Mouse (Mus musculus) layer of hippocampus, postnatal 25 days (tissue): ENCODE results near the gene Aldh1a3. TPM values are rescaled to one million over a fixed set of nuclear protein-coding genes. Genes with fewer than 3 reads are reported as not detected.

Experiments
- microRNA-seq, 2 experiments: library from miRNA; unstranded; fragments of <30 nt; microRNA quantifications; one replicate each; pipeline ENCODE4 v1.2.0; 2021
- total RNA-seq, 2 experiments: library from RNA; stranded (reverse); gene quantifications; 2 replicates each; pipeline ENCODE4 v1.2.3; 2021

Gene Aldh1a3
- total RNA-seq, 2 experiments from 2014 or later, result 0.87 to 1.3 TPM

Small RNAs within 50 kb of the gene (microRNA-seq; reads per million reads assigned to microRNA genes)
- gene Mir7057, result 0 reads per million in 2 experiments

Other genes with a start within 250 kb of the Aldh1a3 start
- not detected for gene Gm10974, start 61.6 kb downstream of the Aldh1a3 start, total RNA-seq
- 1 to 10 TPM; 2.4 to 2.9 TPM for gene Lrrk1, start 39.2 kb downstream of the Aldh1a3 start, total RNA-seq